Mouse (Mus musculus) MEL (cell line): ENCODE data around the gene Ankub1. TPM values are rescaled to one million over a fixed set of nuclear protein-coding genes. Genes with fewer than 3 reads are reported as not detected.

Source experiments
- DNase-seq: peaks from one replicate; pipeline ENCODE4 v3.0.0; 2011; ENCODE audit warnings: low read depth, low spot score
- H3K27ac ChIP-seq: 2 replicates; pipeline ENCODE4 v1.5.1; 2012; ENCODE audit warnings: low read depth, mild to moderate bottlenecking, control low read depth, low read length, moderate library complexity; ENCODE audit not compliant: control insufficient read depth
- H3K27me3 ChIP-seq, 2 experiments: fragments of 150-350 bp in 1 of 2; sonication (generic) in 1 of 2; 2 replicates each; pipeline ENCODE4 v1.6.1; 2012; ENCODE audit warnings: low read length in 2 of 2, mild to moderate bottlenecking in 2 of 2, improper control_type of control experiment in 1 of 2, moderate library complexity in 1 of 2; ENCODE audit not compliant: insufficient read depth in 2 of 2, control insufficient read depth in 1 of 2
- H3K36me3 ChIP-seq, 2 experiments: 2 replicates each; pipeline ENCODE4 v1.6.1; 2012 to 2014; ENCODE audit warnings: low read length in 2 of 2, improper control_type of control experiment in 1 of 2, inconsistent platforms in 1 of 2, mild to moderate bottlenecking in 1 of 2; ENCODE audit not compliant: insufficient read depth in 2 of 2, control insufficient read depth in 1 of 2
- H3K4me1 ChIP-seq, 2 experiments: fragments of 150-350 bp in 1 of 2; sonication (generic) in 1 of 2; 2 replicates each; pipeline ENCODE4 v1.6.1; 2012; ENCODE audit warnings: low read length in 2 of 2, improper control_type of control experiment in 1 of 2, mild to moderate bottlenecking in 1 of 2; ENCODE audit not compliant: insufficient read depth in 2 of 2, control insufficient read depth in 1 of 2
- H3K4me3 ChIP-seq, 2 experiments: fragments of 150-350 bp in 1 of 2; sonication (generic) in 1 of 2; 2 replicates each; pipeline ENCODE4 v1.5.1; 2012; ENCODE audit warnings: low read depth in 2 of 2, low read length in 2 of 2, mild to moderate bottlenecking in 2 of 2, moderate library complexity in 2 of 2, control low read depth in 1 of 2, improper control_type of control experiment in 1 of 2; ENCODE audit not compliant: control insufficient read depth in 1 of 2, insufficient read depth in 1 of 2
- H3K79me2 ChIP-seq: 2 replicates; pipeline ENCODE4 v1.6.1; 2012; ENCODE audit warnings: mild to moderate bottlenecking, low read length, moderate library complexity; ENCODE audit not compliant: control insufficient read depth, poor library complexity, insufficient read depth
- H3K9ac ChIP-seq: 2 replicates; pipeline ENCODE4 v1.6.1; 2012; ENCODE audit warnings: low read depth, mild to moderate bottlenecking, control low read depth, low read length, moderate library complexity; ENCODE audit not compliant: control insufficient read depth, poor library complexity, severe bottlenecking
- H3K9me3 ChIP-seq: fragments of 150-350 bp; sonication (generic); replicated peaks from 2 replicates; pipeline ENCODE4 v1.6.1; 2012; ENCODE audit warnings: mild to moderate bottlenecking, low read length, improper control_type of control experiment, moderate library complexity; ENCODE audit not compliant: insufficient read depth
- BHLHE40 ChIP-seq: IDR thresholded peaks from 2 replicates; pipeline ENCODE4 v1.6.1; 2012; ENCODE audit warnings: low read depth, mild to moderate bottlenecking, inconsistent platforms, low read length, improper control_type of control experiment, borderline replicate concordance
- CTCF ChIP-seq, 3 experiments: IDR thresholded peaks in 2 of 3; conservative IDR thresholded peaks in 1 of 3; 2 replicates each; pipeline ENCODE4 v1.5.1; 2011 to 2012; ENCODE audit warnings: low read length in 3 of 3, low read depth in 2 of 3, mild to moderate bottlenecking in 2 of 3, improper control_type of control experiment in 1 of 3, inconsistent platforms in 1 of 3, mixed read lengths in 1 of 3, moderate library complexity in 1 of 3; ENCODE audit not compliant: control insufficient read depth in 1 of 3, insufficient read depth in 1 of 3, poor library complexity in 1 of 3, severe bottlenecking in 1 of 3
- E2F4 ChIP-seq: IDR thresholded peaks from 2 replicates; pipeline ENCODE4 v1.6.1; 2011; ENCODE audit warnings: low read depth, low read length, improper control_type of control experiment, borderline replicate concordance
- ELF1 ChIP-seq: IDR thresholded peaks from 2 replicates; pipeline ENCODE4 v1.6.1; 2014; ENCODE audit warnings: low read depth, mild to moderate bottlenecking, inconsistent platforms, low read length, improper control_type of control experiment, moderate library complexity
- EP300 ChIP-seq, 2 experiments: IDR thresholded peaks; 2 replicates each; pipeline ENCODE4 v1.6.1; 2011; ENCODE audit warnings: improper control_type of control experiment in 2 of 2, low read length in 2 of 2, low read depth in 1 of 2, mild to moderate bottlenecking in 1 of 2
- GABPA ChIP-seq: IDR thresholded peaks from 2 replicates; pipeline ENCODE4 v1.6.1; 2012; ENCODE audit warnings: low read depth, mild to moderate bottlenecking, inconsistent platforms, low read length, improper control_type of control experiment, moderate library complexity
- JUND ChIP-seq: IDR thresholded peaks from 2 replicates; pipeline ENCODE4 v1.6.1; 2011; ENCODE audit warnings: low read depth, mild to moderate bottlenecking, improper control_type of control experiment, low read length
- MAFK ChIP-seq: IDR thresholded peaks from 2 replicates; pipeline ENCODE4 v1.6.1; 2011; ENCODE audit warnings: low read depth, mild to moderate bottlenecking, low read length, improper control_type of control experiment, borderline replicate concordance
- MYC ChIP-seq: IDR thresholded peaks from 2 replicates; pipeline ENCODE4 v1.6.1; 2011; ENCODE audit warnings: low read depth, mild to moderate bottlenecking, low read length, improper control_type of control experiment, moderate library complexity
- NRF1 ChIP-seq: IDR thresholded peaks from 2 replicates; pipeline ENCODE4 v1.6.1; 2014; ENCODE audit warnings: low read depth, mild to moderate bottlenecking, inconsistent platforms, low read length, improper control_type of control experiment, moderate library complexity; ENCODE audit not compliant: poor library complexity, insufficient read depth, severe bottlenecking
- POLR2A ChIP-seq, 2 experiments: IDR thresholded peaks; 2 replicates each; pipeline ENCODE4 v1.6.1; 2011 to 2012; ENCODE audit warnings: low read length in 2 of 2, mild to moderate bottlenecking in 2 of 2, control low read depth in 1 of 2, improper control_type of control experiment in 1 of 2, low read depth in 1 of 2, moderate library complexity in 1 of 2; ENCODE audit not compliant: control insufficient read depth in 1 of 2, insufficient read depth in 1 of 2, poor library complexity in 1 of 2
- POLR2AphosphoS2 ChIP-seq: IDR thresholded peaks from 2 replicates; pipeline ENCODE4 v1.6.1; 2011; ENCODE audit warnings: low read length, improper control_type of control experiment
- RAD21 ChIP-seq: IDR thresholded peaks from 2 replicates; pipeline ENCODE4 v1.6.1; 2011; ENCODE audit warnings: mild to moderate bottlenecking, low read depth, low read length, improper control_type of control experiment
- RCOR1 ChIP-seq: IDR thresholded peaks from 2 replicates; pipeline ENCODE4 v1.6.1; 2012; ENCODE audit warnings: low read depth, mild to moderate bottlenecking, inconsistent platforms, low read length, improper control_type of control experiment
- SIN3A ChIP-seq: IDR thresholded peaks from 2 replicates; pipeline ENCODE4 v1.6.1; 2012; ENCODE audit warnings: low read length, improper control_type of control experiment, inconsistent platforms
- SMC3 ChIP-seq: IDR thresholded peaks from 2 replicates; pipeline ENCODE4 v1.6.1; 2011; ENCODE audit warnings: low read depth, low read length, improper control_type of control experiment
- UBTF ChIP-seq: IDR thresholded peaks from 2 replicates; pipeline ENCODE4 v1.6.1; 2012; ENCODE audit warnings: low read depth, mild to moderate bottlenecking, inconsistent platforms, low read length, improper control_type of control experiment, moderate library complexity, borderline replicate concordance; ENCODE audit not compliant: insufficient read depth
- USF1 ChIP-seq: IDR thresholded peaks from 2 replicates; pipeline ENCODE4 v1.6.1; 2014; ENCODE audit warnings: low read depth, mild to moderate bottlenecking, inconsistent platforms, low read length, improper control_type of control experiment, moderate library complexity
- USF2 ChIP-seq, 2 experiments: IDR thresholded peaks; 2 replicates each; pipeline ENCODE4 v1.6.1; 2011 to 2012; ENCODE audit warnings: improper control_type of control experiment in 2 of 2, low read length in 2 of 2, borderline replicate concordance in 1 of 2, inconsistent platforms in 1 of 2, low read depth in 1 of 2, mild to moderate bottlenecking in 1 of 2; ENCODE audit not compliant: insufficient read depth in 1 of 2
- ZC3H11A ChIP-seq: IDR thresholded peaks from 2 replicates; pipeline ENCODE4 v1.6.1; 2012; ENCODE audit warnings: low read depth, mild to moderate bottlenecking, inconsistent platforms, low read length, improper control_type of control experiment
- ZNF384 ChIP-seq: IDR thresholded peaks from 2 replicates; pipeline ENCODE4 v1.6.1; 2012; ENCODE audit warnings: low read depth, mild to moderate bottlenecking, inconsistent platforms, low read length, improper control_type of control experiment
- polyA plus RNA-seq, 2 experiments: library from polyadenylated mRNA; stranded (reverse) in 1 of 2; unstranded in 1 of 2; fragments of >175 nt in 1 of 2; fragments of >200 nt in 1 of 2; gene quantifications; 2 replicates each; pipeline versions ENCODE4 v1.2.1 to v1.2.4; 2012; ENCODE audit warnings: low replicate concordance in 2 of 2, low read depth in 1 of 2; ENCODE audit not compliant: insufficient read length in 2 of 2, insufficient read depth in 1 of 2, missing spikeins in 1 of 2
- total RNA-seq: library from RNA; depleted of rRNA; stranded (reverse); fragments of 300-350 nt; gene quantifications from 2 replicates; pipeline ENCODE4 v1.2.3, GENCODE M21; 2012

The Ankub1 gene
- total and polyA plus RNA-seq, 3 experiments, result not detected

- TF ChIP-seq RCOR1, result no peak
- TF ChIP-seq UBTF, result no peak
- TF ChIP-seq EP300 (IDR thresholded peaks at IDR 0.05; ENCODE audit: low read depth in 1 of 2, low read length in 2 of 2), result no peak
- peak; percentile 52 for TF ChIP-seq RAD21
- TF ChIP-seq ELF1, result no peak
- no peak for TF ChIP-seq USF2 (IDR thresholded peaks at IDR 0.05; ENCODE audit: borderline replicate concordance in 1 of 2, insufficient read depth in 1 of 2, low read depth in 1 of 2, low read length in 2 of 2)
- TF ChIP-seq SIN3A, result no peak
- peak; percentile 36; the same call in 1 of the 2 replicates for TF ChIP-seq ZNF384
- TF ChIP-seq CTCF (IDR thresholded peaks at IDR 0.05 in 2 of 3, conservative IDR thresholded peaks at IDR 0.05 in 1 of 3; ENCODE audit: control insufficient read depth in 1 of 3, insufficient read depth in 1 of 3, low read depth in 2 of 3, low read length in 3 of 3, poor library complexity in 1 of 3, severe bottlenecking in 1 of 3), result peak; percentile 53 to 79 (median 63)
- TF ChIP-seq GABPA, result no peak
- TF ChIP-seq POLR2A (IDR thresholded peaks at IDR 0.05; ENCODE audit: control insufficient read depth in 1 of 2, insufficient read depth in 1 of 2, low read depth in 1 of 2, low read length in 2 of 2, poor library complexity in 1 of 2), result no peak
- TF ChIP-seq NRF1, result no peak
- TF ChIP-seq JUND, result no peak
- peak; percentile 78 for TF ChIP-seq SMC3
- peak; percentile 48 for TF ChIP-seq ZC3H11A
- TF ChIP-seq USF1, result no peak
- no peak for TF ChIP-seq POLR2AphosphoS2
- TF ChIP-seq MAFK, result no peak
- TF ChIP-seq BHLHE40, result no peak
- TF ChIP-seq E2F4, result no peak
Measured at GRCm38 (mm10) chr3:57667054-57667723, 25.4 kb downstream of the Ankub1 start (continued).

GRCm38 (mm10) chr3:57665880-57666279 lies 26.7 kb downstream of the Ankub1 start:
- H3K9ac ChIP-seq, result no peak overlapping the region
- H3K27ac ChIP-seq, result no peak overlapping the region
- DNase-seq, result no peak
- no peak overlapping the region for H3K4me3 ChIP-seq
- H3K79me2 ChIP-seq, result no peaks in the 10 kb centered on the region
- H3K36me3 ChIP-seq, result peaks cover 0 to 2% of the 10 kb centered on the region in 2 experiments; a peak in 1 of 4 replicates
- no peaks in the 10 kb centered on the region; a peak in 1 of 4 replicates for H3K27me3 ChIP-seq
- peak; percentile 81 for TF ChIP-seq ZNF384
- no peak for TF ChIP-seq MYC
- no peaks in the 10 kb centered on the region for H3K9me3 ChIP-seq
- H3K4me1 ChIP-seq, result peaks cover 0 to 2% of the 10 kb centered on the region in 2 experiments; a peak in 3 of 4 replicates
